Mouse (Mus musculus) cerebellum, adult (tissue): ENCODE measurements around the gene Pcnx.

Experiments
- ATAC-seq: cut with Nextera tagmentation; 2 replicates; pipeline ENCODE4 v1.9.2; 2017; ENCODE audit warnings: mild to moderate bottlenecking, moderate library complexity, mixed read lengths; ENCODE audit not compliant: insufficient number of reproducible peaks, low FRiP score, low TSS enrichment

Gene Pcnx

GRCm38 (mm10) chr12:81859351-81860307 is at the start of gene Pcnx:
Pcnx (plus strand) TSS chr12:81860023.
- peak; percentile 79 for ATAC-seq

GRCm38 (mm10) chr12:81810417-81810816 is 49.4 kb upstream of the Pcnx start:
- ATAC-seq, result no peak

- no peak for ATAC-seq
These were observed 45.1 kb upstream of the Pcnx start for GRCm38 (mm10) chr12:81814742-81815141.

GRCm38 (mm10) chr12:81816330-81817125 is 43.3 kb upstream of the Pcnx start:
- ATAC-seq, result no peak

GRCm38 (mm10) chr12:81817126-81817505 is 42.7 kb upstream of the Pcnx start:
- ATAC-seq, result no peak

- ATAC-seq, result 0 out of 2 replicates have a peak, but pooled peaks have one; percentile 49
These were observed 39.1 kb upstream of the Pcnx start for GRCm38 (mm10) chr12:81820700-81821099.

- no peak for ATAC-seq
These were observed 37.6 kb upstream of the Pcnx start for GRCm38 (mm10) chr12:81822176-81822575.

- peak; percentile 64; the same call in 1 of the 2 replicates for ATAC-seq
These were observed 36.9 kb upstream of the Pcnx start for GRCm38 (mm10) chr12:81822778-81823480.

GRCm38 (mm10) chr12:81828355-81828754 is 31.5 kb upstream of the Pcnx start:
- no peak for ATAC-seq

GRCm38 (mm10) chr12:81832039-81832738 is 27.6 kb upstream of the Pcnx start:
- no peak for ATAC-seq

GRCm38 (mm10) chr12:81833094-81833493 is 26.7 kb upstream of the Pcnx start:
- ATAC-seq, result no peak

GRCm38 (mm10) chr12:81836162-81836561 is 23.7 kb upstream of the Pcnx start:
- ATAC-seq, result no peak

GRCm38 (mm10) chr12:81837463-81837862 is 22.4 kb upstream of the Pcnx start:
- no peak for ATAC-seq

- no peak for ATAC-seq
These were observed 20.2 kb upstream of the Pcnx start for GRCm38 (mm10) chr12:81839663-81840062.

- no peak for ATAC-seq
These were observed 18.8 kb upstream of the Pcnx start for GRCm38 (mm10) chr12:81841046-81841445.

GRCm38 (mm10) chr12:81843501-81843900 is 16.3 kb upstream of the Pcnx start:
- ATAC-seq, result peak; percentile 78; the same call in 1 of the 2 replicates

GRCm38 (mm10) chr12:81844572-81844971 is 15.3 kb upstream of the Pcnx start:
- no peak for ATAC-seq

GRCm38 (mm10) chr12:81844981-81845380 is 14.8 kb upstream of the Pcnx start:
- ATAC-seq, result no peak

GRCm38 (mm10) chr12:81849629-81850028 is 10.2 kb upstream of the Pcnx start:
- no peak for ATAC-seq

- ATAC-seq, result no peak
These were observed 7.3 kb upstream of the Pcnx start for GRCm38 (mm10) chr12:81852551-81852950.
